Mouse (Mus musculus) lung, embryonic 15.5 days (tissue): ENCODE measurements around the gene Dusp3. TPM values are rescaled to one million over a fixed set of nuclear protein-coding genes. Genes with fewer than 3 reads are reported as not detected.

ENCODE experiments used
- ATAC-seq: fragments of 200-750 bp; cut with Nextera tagmentation; 2 replicates; pipeline ENCODE4 v1.8.0; 2017; ENCODE audit warnings: moderate number of reproducible peaks, borderline replicate concordance; ENCODE audit not compliant: low FRiP score, low TSS enrichment; ENCODE audit errors: extremely low read depth
- H3K27ac ChIP-seq: fragments of 300-500 bp; sonication (generic); 2 replicates; pipeline ENCODE4 v1.5.1; 2015; ENCODE audit warnings: moderate library complexity, mild to moderate bottlenecking, inconsistent platforms
- H3K27me3 ChIP-seq: fragments of 300-500 bp; sonication (generic); 2 replicates; pipeline ENCODE4 v1.6.1; 2015; ENCODE audit warnings: inconsistent platforms
- H3K36me3 ChIP-seq: fragments of 300-500 bp; sonication (generic); 2 replicates; pipeline ENCODE4 v1.6.1; 2015; ENCODE audit warnings: inconsistent platforms
- H3K4me1 ChIP-seq: fragments of 300-500 bp; sonication (generic); 2 replicates; pipeline ENCODE4 v1.6.1; 2015; ENCODE audit warnings: inconsistent platforms
- H3K4me2 ChIP-seq: fragments of 300-500 bp; sonication (generic); 2 replicates; pipeline ENCODE4 v1.6.1; 2015; ENCODE audit warnings: inconsistent platforms, mild to moderate bottlenecking, moderate library complexity
- H3K4me3 ChIP-seq: fragments of 300-500 bp; sonication (generic); 2 replicates; pipeline ENCODE4 v1.5.1; 2015; ENCODE audit warnings: mild to moderate bottlenecking, inconsistent platforms
- H3K9ac ChIP-seq: fragments of 300-500 bp; sonication (generic); 2 replicates; pipeline ENCODE4 v1.6.1; 2015; ENCODE audit warnings: inconsistent platforms
- H3K9me3 ChIP-seq: fragments of 300-500 bp; sonication (generic); 2 replicates; pipeline ENCODE4 v1.6.1; 2016; ENCODE audit warnings: inconsistent platforms
- WGBS: fragments of 180-500 bp; shearing (Covaris S2); methylation state at CpG from one replicate; pipeline ENCODE4 v1.1.7; 2015; 5-methylcytosine and 5-hydroxymethylcytosine counted together
- polyA plus RNA-seq: library from polyadenylated mRNA; unstranded; fragments of >200 nt; fragmentation: Nextera tagmentation; extraction: Ambion mirVana; gene quantifications from 2 replicates; pipeline ENCODE4 v1.2.1, GENCODE M21; 2015

Gene Dusp3
- polyA plus RNA-seq, 1 experiment from 2014 or later = 20.0 TPM

DNA sequence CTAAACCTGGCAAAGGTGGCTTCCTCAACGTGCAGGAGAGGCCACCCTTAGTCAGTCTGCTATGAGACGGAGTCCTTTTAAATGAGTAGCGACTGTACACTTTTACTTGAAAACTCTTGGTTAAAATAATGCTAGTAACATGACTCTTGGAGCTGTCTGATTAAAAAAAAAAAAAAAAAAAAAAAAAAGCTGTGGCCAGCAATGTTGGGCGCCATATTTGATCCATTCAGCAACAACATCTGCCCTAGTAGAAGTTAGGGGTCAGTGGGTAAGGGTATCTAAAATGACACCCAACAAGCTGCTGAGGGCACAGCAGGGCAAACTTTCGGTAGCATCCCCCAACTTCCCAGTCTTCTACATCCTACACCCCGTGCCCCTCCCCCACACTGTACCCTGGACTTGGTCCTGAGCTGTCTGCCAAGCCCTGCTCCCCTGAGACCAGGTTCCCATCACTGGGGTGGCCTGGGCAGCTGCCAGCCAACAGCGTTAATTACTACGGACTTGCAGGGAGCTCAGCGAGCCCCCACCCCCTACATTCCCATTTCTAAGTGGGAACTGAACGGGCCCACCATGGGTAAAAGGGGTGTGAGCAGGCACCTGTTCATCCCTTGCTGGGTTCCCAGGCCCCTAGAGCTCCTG, 59.7 kb downstream of the Dusp3 start:
- Histone ChIP-seq H3K4me1 (no peaks in the 10 kb centered on the region), H3K4me3 (no peak overlapping the region), H3K27me3 (no peaks in the 10 kb centered on the region; the same call in 1 of the 2 replicates), H3K36me3 (no peaks in the 10 kb centered on the region), H3K27ac (no peak overlapping the region), H3K9ac (no peak overlapping the region), H3K4me2 (no peak overlapping the region), H3K9me3 (no peaks in the 10 kb centered on the region)
- no peak for ATAC-seq
- WGBS = 81% methylated on average over 10 of the region's 10 CpGs

DNA sequence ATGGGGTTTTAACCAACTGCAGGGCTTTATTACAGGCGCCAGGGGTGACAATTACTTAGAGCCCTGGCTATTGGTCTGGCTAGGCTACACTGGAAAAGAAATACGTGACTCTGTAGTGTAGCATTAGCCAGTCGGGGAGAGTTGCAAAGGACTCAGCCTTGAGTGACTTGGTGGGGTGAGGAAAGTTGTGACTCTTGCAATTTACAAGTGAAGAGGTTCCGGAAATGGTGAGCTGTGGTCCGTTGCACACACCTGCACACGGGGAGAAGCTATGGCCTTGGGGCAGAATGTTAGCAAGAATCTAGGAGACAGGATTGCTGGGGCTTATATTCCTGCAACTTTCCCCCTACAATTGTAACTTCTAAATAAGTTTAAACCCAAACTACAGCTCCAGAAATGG, 61.2 kb downstream of the Dusp3 start:
- no peak overlapping the region for H3K4me2 ChIP-seq
- H3K4me3 ChIP-seq = no peak overlapping the region
- no peak overlapping the region for H3K27ac ChIP-seq
- H3K27me3 ChIP-seq = no peaks in the 10 kb centered on the region; the same call in 1 of the 2 replicates
- no peaks in the 10 kb centered on the region for H3K36me3 ChIP-seq
- no peaks in the 10 kb centered on the region for H3K9me3 ChIP-seq
- no peak overlapping the region for H3K9ac ChIP-seq
- WGBS = 73% methylated on average over 6 of the region's 6 CpGs
- H3K4me1 ChIP-seq = peaks cover 9% of the 10 kb centered on the region; the same call in 1 of the 2 replicates
- ATAC-seq = no peak

DNA sequence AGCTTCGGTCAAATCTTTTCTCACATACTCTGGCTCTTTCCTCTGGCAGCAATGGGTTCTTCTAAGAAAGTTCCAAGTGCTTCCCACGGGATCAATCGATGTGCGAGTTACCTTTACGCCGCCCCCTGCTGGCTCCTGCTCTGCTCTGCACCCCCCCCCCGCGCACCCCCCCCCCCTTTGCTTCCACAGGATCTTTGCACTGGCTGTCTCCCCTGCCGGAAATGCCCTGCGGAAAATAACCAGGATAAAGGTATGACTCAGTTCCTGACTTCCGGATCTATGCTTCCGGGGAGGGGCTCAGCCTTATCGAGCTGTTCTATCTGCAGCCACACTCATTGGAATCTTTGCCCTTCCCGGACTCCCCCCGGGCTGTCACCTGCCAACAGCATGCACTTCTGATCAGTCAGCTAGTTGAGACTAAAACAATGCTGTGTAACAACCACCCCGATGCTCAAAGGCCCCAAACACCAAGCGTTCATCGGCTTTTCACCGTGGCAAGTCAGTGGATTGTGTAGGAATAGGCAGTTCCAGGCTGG, 62.3 kb downstream of the Dusp3 start:
- H3K36me3 ChIP-seq = no peaks in the 10 kb centered on the region
- H3K4me1 ChIP-seq = peaks cover 9% of the 10 kb centered on the region; the same call in 1 of the 2 replicates
- WGBS = 62% methylated on average over 18 of the region's 19 CpGs
- no peak overlapping the region for H3K9ac ChIP-seq
- no peaks in the 10 kb centered on the region for H3K9me3 ChIP-seq
- no peak overlapping the region for H3K4me3 ChIP-seq
- no peak for ATAC-seq
- H3K27ac ChIP-seq = no peak overlapping the region
- H3K27me3 ChIP-seq = no peaks in the 10 kb centered on the region; the same call in 1 of the 2 replicates
- H3K4me2 ChIP-seq = no peak overlapping the region

DNA sequence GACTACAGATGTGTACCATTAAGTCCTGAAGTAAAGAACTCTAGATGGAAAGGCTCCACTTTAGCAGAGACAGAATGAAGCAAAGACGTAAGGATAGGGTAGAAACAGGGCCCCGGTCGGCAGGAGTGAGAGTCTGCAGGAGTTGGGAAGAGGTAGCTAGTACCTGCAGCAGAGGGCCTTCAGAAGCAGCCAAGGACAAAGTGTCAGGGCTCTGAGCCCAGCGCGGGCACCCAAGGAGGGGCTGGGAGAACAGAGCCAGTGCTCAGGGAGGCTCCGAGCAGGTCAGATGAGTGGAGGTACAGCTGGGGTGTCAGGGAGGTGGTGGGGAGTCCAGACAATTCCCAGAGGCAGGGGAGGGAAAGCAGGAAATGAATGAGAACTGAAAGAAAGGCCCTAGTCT, 62.8 kb downstream of the Dusp3 start:
- H3K27me3 ChIP-seq = no peaks in the 10 kb centered on the region; the same call in 1 of the 2 replicates
- no peak for ATAC-seq
- no peak overlapping the region for H3K9ac ChIP-seq
- H3K4me1 ChIP-seq = peaks cover 9% of the 10 kb centered on the region; the same call in 1 of the 2 replicates
- no peak overlapping the region for H3K4me2 ChIP-seq
- no peaks in the 10 kb centered on the region for H3K36me3 ChIP-seq
- WGBS = 72% methylated on average over 6 of the region's 6 CpGs
- H3K4me3 ChIP-seq = no peak overlapping the region
- H3K9me3 ChIP-seq = no peaks in the 10 kb centered on the region
- no peak overlapping the region for H3K27ac ChIP-seq

DNA sequence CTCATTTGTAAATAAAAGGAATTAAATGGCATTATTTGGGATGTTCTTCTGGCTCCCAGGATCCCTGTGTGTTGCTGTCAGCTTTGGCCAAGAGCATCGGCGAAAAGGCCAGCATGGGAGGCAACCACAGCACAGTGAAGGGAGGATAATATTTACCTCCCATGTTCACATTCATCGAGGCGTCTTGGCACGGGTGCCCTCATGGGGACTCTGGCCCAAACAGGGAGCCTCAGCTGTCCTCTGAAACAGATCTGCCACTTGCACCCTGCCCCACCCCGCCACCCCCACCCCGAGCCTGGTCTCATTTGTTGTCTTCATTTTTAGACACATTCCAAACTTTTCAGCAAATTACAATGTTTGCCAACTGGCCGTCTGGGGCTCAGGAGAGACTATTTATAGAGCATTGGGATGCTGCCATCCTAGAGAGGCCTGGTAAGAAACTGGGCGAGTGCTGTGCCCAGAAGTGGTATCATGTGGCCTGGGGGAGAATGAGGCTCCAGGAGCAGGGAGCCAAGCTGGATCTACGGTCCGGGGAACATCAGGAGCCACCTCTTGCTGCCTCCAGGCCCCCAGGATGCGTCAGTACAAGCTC, 65.4 kb downstream of the Dusp3 start:
- no peak overlapping the region for H3K4me3 ChIP-seq
- no peak overlapping the region for H3K27ac ChIP-seq

More for the DNA sequence above, 65.4 kb downstream of the Dusp3 start:
- no peak overlapping the region for H3K4me2 ChIP-seq
- H3K9me3 ChIP-seq = no peaks in the 10 kb centered on the region
- ATAC-seq = no peak
- H3K9ac ChIP-seq = no peak overlapping the region
- H3K4me1 ChIP-seq = peaks cover 9% of the 10 kb centered on the region; the same call in 1 of the 2 replicates
- WGBS = 65% methylated on average over 12 of the region's 12 CpGs
- peaks cover 8% of the 10 kb centered on the region for H3K27me3 ChIP-seq
- no peaks in the 10 kb centered on the region for H3K36me3 ChIP-seq

Other genes with a start within 250 kb of the Dusp3 start
- 12.5 and 12.9 TPM in 2 replicates for gene Etv4, start 201.6 kb downstream of the Dusp3 start, polyA plus RNA-seq
- 10.3 and 10.4 TPM in 2 replicates for gene Meox1, start 92.6 kb downstream of the Dusp3 start, polyA plus RNA-seq
- gene Sost, start 20.0 kb downstream of the Dusp3 start, polyA plus RNA-seq = 0.44 and 0.52 TPM in 2 replicates
- not detected in 2 replicates for gene Cfap97d1, start 2.7 kb downstream of the Dusp3 start, polyA plus RNA-seq
- 3.8 and 3.9 TPM in 2 replicates for gene Mpp3, start 41.4 kb upstream of the Dusp3 start, polyA plus RNA-seq
- gene Cd300lg, start 54.5 kb upstream of the Dusp3 start, polyA plus RNA-seq = 0.59 and 0.63 TPM in 2 replicates
- 5.8 and 6.9 TPM in 2 replicates for gene Mpp2, start 101.5 kb upstream of the Dusp3 start, polyA plus RNA-seq
- not detected in 2 replicates for gene Ppy, start 114.3 kb upstream of the Dusp3 start, polyA plus RNA-seq
- not detected in 2 replicates for gene Pyy, start 120.8 kb upstream of the Dusp3 start, polyA plus RNA-seq
- gene Nags, start 158.5 kb upstream of the Dusp3 start, polyA plus RNA-seq = 0.46 and 0.67 TPM in 2 replicates
- 31.9 and 36.5 TPM in 2 replicates for gene Tmem101, start 169.4 kb upstream of the Dusp3 start, polyA plus RNA-seq
- 112 and 136 TPM in 2 replicates for gene Lsm12, start 198.3 kb upstream of the Dusp3 start, polyA plus RNA-seq
- 31.5 and 33.3 TPM in 2 replicates for gene G6pc3, start 202.6 kb upstream of the Dusp3 start, polyA plus RNA-seq
- gene Hdac5, start 243.2 kb upstream of the Dusp3 start, polyA plus RNA-seq = 71.3 and 76.7 TPM in 2 replicates